Mouse (Mus musculus) erythroblast, embryonic 14.5 days (primary cell): Measurements from ENCODE around the gene Acsl1. TPM values are rescaled to one million over a fixed set of nuclear protein-coding genes. Genes with fewer than 3 reads are reported as not detected.

Experiments used
- H3K27me3 ChIP-seq: 2 replicates; pipeline ENCODE4 v1.6.1; 2012; ENCODE audit warnings: inconsistent platforms; ENCODE audit not compliant: control insufficient read depth
- H3K36me3 ChIP-seq: 2 replicates; pipeline ENCODE4 v1.6.1; 2012; ENCODE audit warnings: mild to moderate bottlenecking, inconsistent platforms; ENCODE audit not compliant: control insufficient read depth
- H3K4me1 ChIP-seq: 2 replicates; pipeline ENCODE4 v1.6.1; 2012; ENCODE audit warnings: inconsistent platforms; ENCODE audit not compliant: control insufficient read depth
- H3K4me3 ChIP-seq: replicated peaks from 2 replicates; pipeline ENCODE3; 2012; ENCODE audit warnings: moderate library complexity, mild to moderate bottlenecking, inconsistent platforms
- H3K9me3 ChIP-seq: 2 replicates; pipeline ENCODE4 v1.6.1; 2012; ENCODE audit warnings: low read length, inconsistent platforms, mixed read lengths; ENCODE audit not compliant: control insufficient read depth
- GATA1 ChIP-seq: IDR thresholded peaks from 2 replicates; pipeline ENCODE4 v1.6.1; 2012; ENCODE audit warnings: low read length, inconsistent platforms, mixed read lengths
- TAL1 ChIP-seq: IDR thresholded peaks from 3 replicates; pipeline ENCODE4 v1.6.1; 2012; ENCODE audit warnings: low read length, inconsistent platforms, mixed read lengths
- polyA plus RNA-seq: library from polyadenylated mRNA; stranded (reverse); fragments of >175 nt; gene quantifications from 2 replicates; pipeline ENCODE4 v1.2.3, GENCODE M21; 2012

Acsl1 gene
- polyA plus RNA-seq, 1 experiment = 2.0 TPM

GRCm38 (mm10) chr8:46484077-46484476 lies 13.2 kb downstream of the Acsl1 start:
- no peaks in the 10 kb centered on the region for H3K9me3 ChIP-seq
- no peaks in the 10 kb centered on the region for H3K27me3 ChIP-seq
- H3K4me3 ChIP-seq = no peak overlapping the region
- peaks cover 51% of the 10 kb centered on the region for H3K36me3 ChIP-seq
- no peak for TF ChIP-seq GATA1
- TF ChIP-seq TAL1 = no peak
- peaks cover 38% of the 10 kb centered on the region for H3K4me1 ChIP-seq

DNA sequence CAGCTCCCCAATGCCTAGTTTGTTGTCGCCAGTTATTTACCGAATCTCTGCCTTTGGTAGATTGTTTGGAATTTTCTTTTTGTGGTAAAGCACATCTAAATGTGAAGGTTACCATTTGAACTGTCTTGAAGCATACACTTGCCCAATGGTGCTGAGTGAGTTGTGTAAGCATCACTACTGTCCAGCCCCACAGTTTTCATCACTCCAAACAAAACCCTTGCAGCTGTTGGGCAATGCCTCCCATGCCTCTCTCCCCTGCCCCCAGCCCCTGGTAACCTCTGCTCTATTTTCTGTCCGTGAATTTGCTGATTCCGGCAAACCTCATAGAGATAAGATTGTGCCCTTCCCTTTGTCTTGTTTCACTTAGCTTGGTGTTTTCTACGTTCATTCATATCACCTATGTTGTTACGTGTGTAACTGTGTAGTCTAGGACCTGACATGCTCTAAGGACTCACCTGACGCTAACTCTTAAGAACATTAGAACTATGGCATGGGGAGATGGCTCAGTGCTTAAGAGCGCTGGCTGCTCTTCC lies 14.2 kb downstream of the Acsl1 start:
- H3K27me3 ChIP-seq = no peaks in the 10 kb centered on the region
- H3K4me1 ChIP-seq = peaks cover 36% of the 10 kb centered on the region
- no peak overlapping the region for H3K4me3 ChIP-seq
- no peaks in the 10 kb centered on the region for H3K9me3 ChIP-seq
- TF ChIP-seq GATA1 = no peak
- no peak for TF ChIP-seq TAL1
- peaks cover 57% of the 10 kb centered on the region for H3K36me3 ChIP-seq

DNA sequence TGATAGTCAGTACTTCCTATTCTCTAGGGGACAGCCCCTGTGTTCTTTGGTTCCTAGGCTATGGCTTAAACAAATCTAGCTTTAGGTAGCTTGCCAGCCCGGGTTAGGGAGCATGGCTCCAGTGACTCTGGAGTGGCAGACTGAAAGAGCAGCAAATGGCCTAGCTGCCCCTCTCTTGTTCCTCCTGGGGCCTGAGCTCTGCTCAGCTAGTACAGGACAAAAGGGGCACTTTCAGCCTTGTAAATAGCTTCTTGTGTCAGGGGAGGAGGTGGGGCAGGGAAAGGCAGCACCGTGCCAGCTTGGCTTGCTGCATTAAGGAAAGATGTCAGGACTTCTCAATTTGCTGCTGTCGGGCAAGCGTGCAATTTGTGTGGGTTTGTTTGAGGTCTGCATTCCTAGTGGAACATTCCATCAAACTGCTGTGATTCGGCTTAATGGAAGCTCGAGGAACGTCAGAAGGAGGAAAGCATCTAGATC lies 17.3 kb downstream of the Acsl1 start:
- TF ChIP-seq GATA1 = no peak
- TF ChIP-seq TAL1 = no peak
- Histone ChIP-seq H3K36me3 (peaks cover 54% of the 10 kb centered on the region), H3K4me3 (no peak overlapping the region), H3K9me3 (no peaks in the 10 kb centered on the region), H3K4me1 (peaks cover 58% of the 10 kb centered on the region), H3K27me3 (no peaks in the 10 kb centered on the region)

GRCm38 (mm10) chr8:46489196-46489595 lies 18.4 kb downstream of the Acsl1 start:
- TF ChIP-seq TAL1 = no peak
- TF ChIP-seq GATA1 = no peak
- Histone ChIP-seq H3K36me3 (peaks cover 53% of the 10 kb centered on the region), H3K4me1 (peaks cover 58% of the 10 kb centered on the region), H3K9me3 (no peaks in the 10 kb centered on the region), H3K4me3 (no peak overlapping the region), H3K27me3 (no peaks in the 10 kb centered on the region)

DNA sequence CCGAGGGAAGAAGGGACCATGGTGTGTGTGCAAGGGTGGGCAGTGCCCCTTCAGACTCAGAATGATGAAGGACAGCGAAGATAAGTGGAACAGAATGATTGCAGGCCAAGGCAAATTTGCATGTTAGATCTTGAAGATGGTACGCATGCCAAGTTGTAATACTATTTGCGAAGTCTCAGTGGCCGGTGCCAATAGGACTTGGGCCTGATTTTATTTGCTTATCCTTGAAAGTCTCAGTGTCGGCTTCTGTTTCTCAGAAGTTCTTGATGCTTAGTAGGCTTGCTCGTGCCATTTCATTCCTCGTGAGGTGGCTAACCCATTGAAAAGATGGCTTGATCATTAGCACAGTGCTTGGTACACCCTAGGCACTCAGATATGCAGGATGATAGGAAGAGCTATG lies 19.4 kb downstream of the Acsl1 start:
- peaks cover 51% of the 10 kb centered on the region for H3K36me3 ChIP-seq
- peaks cover 54% of the 10 kb centered on the region for H3K4me1 ChIP-seq
- no peak overlapping the region for H3K4me3 ChIP-seq
- TF ChIP-seq GATA1 = no peak
- no peak for TF ChIP-seq TAL1
- no peaks in the 10 kb centered on the region for H3K27me3 ChIP-seq
- no peaks in the 10 kb centered on the region for H3K9me3 ChIP-seq

- no peak for TF ChIP-seq TAL1
- TF ChIP-seq GATA1 = no peak
- Histone ChIP-seq H3K4me1 (peaks cover 58% of the 10 kb centered on the region), H3K4me3 (peak overlapping the region; percentile 9)
Measured at GRCm38 (mm10) chr8:46490821-46491220, 20.0 kb downstream of the Acsl1 start.

DNA sequence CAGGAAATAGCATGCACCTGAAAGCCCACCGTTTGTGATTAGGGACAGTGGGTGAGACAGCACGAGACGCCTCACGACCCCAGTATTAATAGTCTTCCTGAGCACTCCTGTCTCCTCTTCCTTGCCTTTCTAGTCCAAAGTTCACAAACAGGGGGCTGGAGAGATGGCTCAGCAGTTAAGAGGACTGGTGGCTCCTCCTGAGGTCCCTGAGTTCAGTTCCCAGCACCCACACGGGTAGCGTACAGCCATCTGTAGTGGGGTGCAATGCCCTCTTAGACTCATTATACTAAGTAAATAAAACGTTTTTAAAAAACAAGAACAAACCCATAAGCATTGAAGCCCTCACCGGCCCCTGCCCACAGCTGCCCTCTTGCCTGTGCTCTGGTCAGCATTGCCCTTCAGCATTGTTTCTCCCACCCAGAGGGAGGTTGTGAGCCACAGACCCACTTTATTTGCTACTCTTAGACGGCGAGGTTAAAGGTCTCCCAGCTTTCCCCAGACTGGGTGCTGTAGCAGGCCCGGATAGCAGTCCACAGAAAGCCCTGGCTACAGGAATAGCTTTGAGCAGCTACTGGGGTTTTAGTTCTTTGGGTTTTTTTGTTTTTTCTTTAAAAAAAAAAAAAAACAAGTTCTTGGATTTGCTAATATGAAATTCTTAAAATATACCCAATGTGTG lies 22.8 kb downstream of the Acsl1 start:
- Histone ChIP-seq H3K27me3 (no peaks in the 10 kb centered on the region), H3K4me3 (no peak overlapping the region), H3K4me1 (peaks cover 76% of the 10 kb centered on the region), H3K9me3 (no peaks in the 10 kb centered on the region), H3K36me3 (peaks cover 71% of the 10 kb centered on the region)
- TF ChIP-seq GATA1 (no peak), TAL1 (no peak)

More at GRCm38 (mm10) chr8:46490821-46491220, 20.0 kb downstream of the Acsl1 start:
- Histone ChIP-seq H3K9me3 (no peaks in the 10 kb centered on the region), H3K36me3 (peaks cover 52% of the 10 kb centered on the region), H3K27me3 (no peaks in the 10 kb centered on the region)

- H3K9me3 ChIP-seq = no peaks in the 10 kb centered on the region
- H3K27me3 ChIP-seq = no peaks in the 10 kb centered on the region
- H3K4me3 ChIP-seq = no peak overlapping the region
- no peak for TF ChIP-seq GATA1
- TF ChIP-seq TAL1 = no peak
- H3K4me1 ChIP-seq = peaks cover 69% of the 10 kb centered on the region
- H3K36me3 ChIP-seq = peaks cover 81% of the 10 kb centered on the region
Measured at GRCm38 (mm10) chr8:46496852-46497251, 26.0 kb downstream of the Acsl1 start.

GRCm38 (mm10) chr8:46497314-46498011 lies 26.6 kb downstream of the Acsl1 start:
- Histone ChIP-seq H3K36me3 (peaks cover 85% of the 10 kb centered on the region), H3K9me3 (no peaks in the 10 kb centered on the region), H3K4me1 (peaks cover 64% of the 10 kb centered on the region), H3K4me3 (no peak overlapping the region), H3K27me3 (no peaks in the 10 kb centered on the region)
- TF ChIP-seq TAL1 = no peak
